Mouse (Mus musculus) megakaryocyte, embryonic 14.5 days (primary cell): ENCODE results near the gene Pnpla2.

ENCODE experiments used
- FLI1 ChIP-seq: IDR thresholded peaks from 2 replicates; pipeline ENCODE4 v1.6.1; 2012; ENCODE audit warnings: low read length, inconsistent platforms, mixed read lengths
- GATA1 ChIP-seq: IDR thresholded peaks from 3 replicates; pipeline ENCODE4 v1.6.1; 2012; ENCODE audit warnings: mixed read lengths, low read length, inconsistent platforms, borderline replicate concordance

GRCm38 (mm10) chr7:141462333-141462821, 7.4 kb downstream of the Pnpla2 start:
- TF ChIP-seq FLI1, result no peak
- no peak for TF ChIP-seq GATA1
